Mouse (Mus musculus) lung, embryonic 14.5 days (tissue): ENCODE data around the gene Mitf. TPM values are rescaled to one million over a fixed set of nuclear protein-coding genes. Genes with fewer than 3 reads are reported as not detected.

Source experiments
- ATAC-seq: fragments of 200-750 bp; cut with Nextera tagmentation; 2 replicates; pipeline ENCODE4 v1.8.0; 2017; ENCODE audit warnings: mild to moderate bottlenecking, moderate TSS enrichment, moderate library complexity; ENCODE audit not compliant: insufficient read depth
- DNase-seq: peaks from one replicate; pipeline ENCODE4 v3.0.0-alpha.2; 2015
- H3K27ac ChIP-seq: fragments of 300-500 bp; sonication (generic); 2 replicates; pipeline ENCODE4 v1.5.1; 2014; ENCODE audit warnings: low read depth, mild to moderate bottlenecking, moderate library complexity
- H3K27me3 ChIP-seq: fragments of 300-500 bp; sonication (generic); 2 replicates; pipeline ENCODE4 v1.6.1; 2014; ENCODE audit warnings: low read length, control low read depth; ENCODE audit not compliant: insufficient read depth
- H3K36me3 ChIP-seq: fragments of 300-500 bp; sonication (generic); 2 replicates; pipeline ENCODE4 v1.6.1; 2014; ENCODE audit warnings: control low read depth; ENCODE audit not compliant: insufficient read depth
- H3K4me1 ChIP-seq: fragments of 300-500 bp; sonication (generic); 2 replicates; pipeline ENCODE4 v1.6.1; 2014; ENCODE audit warnings: antibody characterized with exemption, control low read depth; ENCODE audit not compliant: insufficient read depth
- H3K4me2 ChIP-seq: fragments of 300-500 bp; sonication (generic); 2 replicates; pipeline ENCODE4 v1.6.1; 2014; ENCODE audit warnings: mild to moderate bottlenecking
- H3K4me3 ChIP-seq: fragments of 300-500 bp; sonication (generic); 2 replicates; pipeline ENCODE4 v1.5.1; 2014; ENCODE audit warnings: low read depth, low read length
- H3K9ac ChIP-seq: fragments of 300-500 bp; sonication (generic); 2 replicates; pipeline ENCODE4 v1.6.1; 2014
- H3K9me3 ChIP-seq: fragments of 300-500 bp; sonication (generic); 2 replicates; pipeline ENCODE4 v1.6.1; 2016; ENCODE audit warnings: low read depth, low read length, control low read depth
- CTCF ChIP-seq: IDR thresholded peaks from 2 replicates; pipeline ENCODE4 v1.5.1; 2016; ENCODE audit warnings: antibody characterized with exemption, low read depth
- WGBS: fragments of 180-500 bp; shearing (Covaris S2); extraction: QIAGEN DNeasy Blood & Tissue Kit; methylation state at CpG from one replicate; pipeline ENCODE4 v1.1.7; 2014; 5-methylcytosine and 5-hydroxymethylcytosine counted together
- polyA plus RNA-seq: library from polyadenylated mRNA; unstranded; fragments of >200 nt; fragmentation: Nextera tagmentation; extraction: Ambion mirVana; gene quantifications from 2 replicates; pipeline ENCODE4 v1.2.1, GENCODE M21; 2014

Mitf gene
- polyA plus RNA-seq, 1 experiment from 2014 or later, result 1.4 TPM

DNA sequence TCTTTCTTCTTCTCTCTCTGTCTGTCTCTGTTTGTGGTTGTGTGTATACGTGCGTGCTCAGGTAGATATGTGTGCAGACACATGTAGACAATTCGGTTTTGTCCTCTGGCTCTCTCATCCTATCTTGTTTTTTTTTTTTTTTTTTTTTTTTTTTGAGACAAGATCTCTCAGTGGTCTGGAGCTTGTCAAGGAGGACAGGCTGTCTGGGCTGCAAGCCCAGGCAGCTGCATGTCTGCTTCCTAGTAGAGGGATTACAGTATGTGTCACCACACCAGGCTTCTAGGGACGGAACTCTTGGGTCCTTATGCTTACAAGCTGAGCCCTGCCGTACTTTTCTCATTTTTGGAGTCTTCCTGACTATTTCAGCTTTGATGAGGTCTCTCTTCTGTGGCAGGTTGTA is 73.5 kb downstream of the Mitf start:
- no peaks in the 10 kb centered on the region for H3K36me3 ChIP-seq
- H3K9ac ChIP-seq, result no peak overlapping the region
- TF ChIP-seq CTCF, result no peak
- H3K27me3 ChIP-seq, result no peaks in the 10 kb centered on the region
- ATAC-seq (no peak), DNase-seq (no peak)
- H3K9me3 ChIP-seq, result no peaks in the 10 kb centered on the region
- no peak overlapping the region for H3K4me3 ChIP-seq
- H3K4me2 ChIP-seq, result no peak overlapping the region
- H3K4me1 ChIP-seq, result no peaks in the 10 kb centered on the region
- H3K27ac ChIP-seq, result no peak overlapping the region
- WGBS, result 70% methylated on average over 5 of the region's 5 CpGs

DNA sequence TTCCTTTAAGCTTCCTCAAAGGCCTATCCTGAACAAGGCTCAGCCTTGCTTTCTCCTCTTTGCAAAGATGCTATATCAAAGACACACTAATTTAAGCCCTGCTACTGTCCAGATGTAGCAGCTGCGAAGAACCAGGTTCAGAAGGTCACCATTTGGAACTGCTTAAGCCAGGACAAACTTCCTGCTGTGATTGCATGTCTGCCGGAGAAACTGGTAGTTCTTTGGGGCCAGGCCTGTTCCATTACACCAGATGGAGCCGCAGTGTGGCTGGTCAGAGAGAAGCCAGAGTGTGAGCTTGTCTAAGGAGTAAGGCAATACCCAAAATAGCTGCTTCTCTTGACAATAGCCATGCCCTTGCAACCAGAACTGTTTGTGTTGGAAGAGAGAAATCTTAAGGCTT is 75.1 kb downstream of the Mitf start:
- WGBS, result 24% methylated on average over 3 of the region's 3 CpGs
- no peak overlapping the region for H3K27ac ChIP-seq
- no peaks in the 10 kb centered on the region for H3K27me3 ChIP-seq
- no peak overlapping the region for H3K4me2 ChIP-seq
- no peak for ATAC-seq
- H3K4me3 ChIP-seq, result no peak overlapping the region
- no peaks in the 10 kb centered on the region for H3K9me3 ChIP-seq
- no peaks in the 10 kb centered on the region for H3K4me1 ChIP-seq
- no peak for DNase-seq
- TF ChIP-seq CTCF, result no peak
- H3K9ac ChIP-seq, result no peak overlapping the region
- no peaks in the 10 kb centered on the region for H3K36me3 ChIP-seq

DNA sequence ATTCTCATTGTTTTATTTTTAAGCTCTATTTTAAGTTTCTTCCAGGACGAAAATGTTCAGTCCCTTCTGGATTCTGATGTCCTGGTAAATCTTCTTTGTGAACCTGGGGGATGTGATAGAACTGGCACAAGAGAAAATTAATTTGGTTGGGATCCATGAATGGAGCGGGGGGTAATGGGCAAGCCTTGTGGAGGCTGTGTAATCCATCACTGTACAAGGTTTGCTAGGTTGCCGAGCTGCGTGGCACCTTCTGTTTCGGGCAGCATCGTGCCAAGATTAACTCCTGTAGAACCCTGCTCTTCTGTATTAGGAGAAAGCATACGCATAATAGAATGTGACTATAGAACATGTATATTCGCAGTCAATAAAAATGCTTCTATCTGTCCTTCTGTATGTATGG is 76.1 kb downstream of the Mitf start:
- Histone ChIP-seq H3K9ac (no peak overlapping the region), H3K4me2 (no peak overlapping the region), H3K9me3 (no peaks in the 10 kb centered on the region), H3K27ac (no peak overlapping the region), H3K36me3 (no peaks in the 10 kb centered on the region), H3K4me3 (no peak overlapping the region), H3K27me3 (no peaks in the 10 kb centered on the region), H3K4me1 (no peaks in the 10 kb centered on the region)
- ATAC-seq (no peak), DNase-seq (no peak)
- 83% methylated on average over 8 of the region's 8 CpGs for WGBS
- no peak for TF ChIP-seq CTCF

DNA sequence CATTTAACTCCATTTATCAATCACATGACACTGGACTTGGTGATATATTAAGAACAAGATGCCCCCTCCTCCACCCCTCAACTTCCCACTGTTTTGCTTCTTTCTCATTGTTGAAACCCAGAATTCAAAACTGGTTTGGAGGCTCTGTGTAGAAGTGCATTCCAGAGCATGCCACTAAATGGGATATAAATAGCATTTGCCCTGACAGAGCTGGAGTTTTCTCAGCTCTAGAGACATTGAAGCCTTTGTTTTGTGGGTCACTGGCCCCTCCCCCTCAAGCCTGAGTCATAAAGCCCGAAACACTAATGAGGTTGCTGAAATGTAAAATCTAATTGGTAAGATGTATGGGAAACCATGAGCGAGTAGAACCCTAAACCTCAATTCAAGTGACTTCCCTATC is 76.6 kb downstream of the Mitf start:
- H3K27ac ChIP-seq, result no peak overlapping the region
- no peaks in the 10 kb centered on the region for H3K9me3 ChIP-seq
- no peaks in the 10 kb centered on the region for H3K27me3 ChIP-seq
- no peaks in the 10 kb centered on the region for H3K36me3 ChIP-seq
- H3K4me1 ChIP-seq, result no peaks in the 10 kb centered on the region
- no peak overlapping the region for H3K4me2 ChIP-seq
- DNase-seq (peak; percentile 53), ATAC-seq (peak; percentile 41; the same call in 1 of the 2 replicates)
- no peak overlapping the region for H3K4me3 ChIP-seq
- no peak for TF ChIP-seq CTCF
- no peak overlapping the region for H3K9ac ChIP-seq
- 46% methylated on average over 2 of the region's 2 CpGs for WGBS

DNA sequence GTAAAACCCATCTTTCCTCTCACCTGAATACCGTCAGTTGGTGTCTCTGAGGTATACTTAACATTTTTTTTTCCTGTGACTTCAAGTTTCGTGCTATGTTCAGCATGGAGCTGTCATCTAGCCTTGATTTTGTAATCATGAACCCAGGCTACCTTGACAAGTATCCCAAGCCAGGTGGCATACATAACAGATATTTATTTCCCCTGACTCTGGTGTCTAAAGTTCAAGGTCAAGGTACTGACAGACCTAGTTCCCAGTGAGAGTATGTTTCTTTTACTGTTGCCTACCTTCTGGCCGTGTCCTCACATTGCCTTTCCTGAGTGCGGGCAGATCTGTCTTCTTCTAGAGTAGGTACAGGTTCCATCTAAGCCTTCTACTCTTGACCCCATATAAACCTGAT is 78.1 kb downstream of the Mitf start:
- Histone ChIP-seq H3K9ac (no peak overlapping the region), H3K27me3 (no peaks in the 10 kb centered on the region), H3K27ac (no peak overlapping the region), H3K36me3 (no peaks in the 10 kb centered on the region), H3K4me1 (no peaks in the 10 kb centered on the region), H3K9me3 (no peaks in the 10 kb centered on the region), H3K4me2 (no peak overlapping the region), H3K4me3 (no peak overlapping the region)
- DNase-seq (no peak), ATAC-seq (no peak)
- TF ChIP-seq CTCF, result no peak
- 82% methylated on average over 4 of the region's 4 CpGs for WGBS

DNA sequence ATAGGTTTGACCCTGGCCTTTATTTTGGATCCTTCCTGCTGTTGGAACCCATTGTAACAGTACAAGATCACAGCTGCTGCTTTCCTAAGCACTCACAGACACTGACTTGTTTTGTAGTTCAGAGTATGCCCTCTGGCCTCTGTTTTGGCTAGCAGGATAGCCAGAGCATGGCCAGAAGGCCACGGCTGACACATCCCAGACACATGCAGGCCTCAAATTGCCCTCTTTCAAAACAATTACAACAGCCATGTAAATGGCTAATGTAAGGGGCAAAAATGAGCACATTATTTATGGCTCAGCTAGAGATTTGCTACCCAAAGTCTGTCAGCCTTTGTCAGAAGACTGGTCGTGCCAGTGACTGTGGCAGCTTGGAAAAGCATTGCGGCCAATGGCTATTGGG is 78.8 kb downstream of the Mitf start:
- ATAC-seq (no peak), DNase-seq (no peak)
- Histone ChIP-seq H3K4me3 (no peak overlapping the region), H3K27me3 (no peaks in the 10 kb centered on the region), H3K27ac (no peak overlapping the region), H3K9ac (no peak overlapping the region), H3K9me3 (no peaks in the 10 kb centered on the region), H3K4me1 (no peaks in the 10 kb centered on the region), H3K36me3 (no peaks in the 10 kb centered on the region), H3K4me2 (no peak overlapping the region)
- WGBS, result 83% methylated on average over 3 of the region's 3 CpGs
- no peak for TF ChIP-seq CTCF

DNA sequence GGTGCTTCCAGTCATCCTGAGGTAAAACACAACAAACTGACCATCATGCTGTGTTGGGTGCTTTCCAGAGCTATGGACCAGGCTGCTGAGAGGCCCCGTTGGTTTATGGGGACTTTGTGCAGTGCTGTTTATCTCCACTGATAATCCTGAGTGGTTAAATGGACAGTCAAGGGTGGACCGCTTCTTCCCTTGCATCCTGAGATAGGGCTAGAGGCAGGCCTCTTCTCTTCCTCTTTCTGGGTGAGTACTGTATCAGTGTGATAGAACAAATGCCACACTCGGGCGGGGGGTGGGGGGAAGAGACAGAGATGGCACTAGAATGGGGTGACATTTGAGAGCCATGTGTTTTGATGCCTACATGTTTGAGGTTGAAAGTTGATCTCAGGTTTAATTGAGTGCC is 81.0 kb downstream of the Mitf start:
- Histone ChIP-seq H3K4me1 (no peaks in the 10 kb centered on the region), H3K27me3 (no peaks in the 10 kb centered on the region), H3K9ac (no peak overlapping the region), H3K4me3 (no peak overlapping the region), H3K36me3 (no peaks in the 10 kb centered on the region), H3K9me3 (no peaks in the 10 kb centered on the region), H3K27ac (no peak overlapping the region), H3K4me2 (no peak overlapping the region)
- WGBS, result 68% methylated on average over 4 of the region's 4 CpGs
- no peak for ATAC-seq
- TF ChIP-seq CTCF, result no peak
- DNase-seq, result no peak

DNA sequence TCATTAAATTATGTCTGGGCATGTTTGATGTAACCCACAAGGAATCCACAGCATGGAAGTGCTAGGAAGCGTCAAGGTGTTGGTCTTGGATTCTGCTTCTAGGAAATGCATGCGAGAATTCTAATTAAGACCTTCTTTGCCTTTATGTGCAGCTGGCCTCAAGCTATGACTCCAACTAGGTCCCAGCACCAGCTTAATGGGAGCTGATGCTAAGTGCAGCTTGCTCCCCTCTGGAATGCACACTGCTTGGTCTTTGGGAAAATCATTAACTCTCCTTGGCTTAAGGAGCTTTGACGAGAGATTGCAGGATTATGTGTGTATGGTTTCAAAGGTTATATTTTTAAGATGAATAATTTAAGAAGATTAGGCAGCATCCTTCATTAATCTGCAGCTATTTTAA is 81.7 kb downstream of the Mitf start:
- Histone ChIP-seq H3K9me3 (no peaks in the 10 kb centered on the region), H3K27me3 (no peaks in the 10 kb centered on the region), H3K4me1 (no peaks in the 10 kb centered on the region), H3K9ac (no peak overlapping the region), H3K4me3 (no peak overlapping the region), H3K4me2 (no peak overlapping the region), H3K27ac (no peak overlapping the region), H3K36me3 (no peaks in the 10 kb centered on the region)
- TF ChIP-seq CTCF, result no peak
- WGBS, result 70% methylated on average over 3 of the region's 3 CpGs
- no peak for ATAC-seq
- peak; percentile 16 for DNase-seq
